Mouse (Mus musculus) gastrocnemius, adult 2 months (tissue): ENCODE data around the gene Exd1. TPM values are rescaled to one million over a fixed set of nuclear protein-coding genes. Genes with fewer than 3 reads are reported as not detected.

Source experiments
- DNase-seq: peaks from one replicate; pipeline ENCODE4 v3.0.0; 2022
- H3K27ac ChIP-seq: fragments of 200-600 bp; 2 replicates; pipeline ENCODE4 v1.8.1; 2022; ENCODE audit warnings: mild to moderate bottlenecking
- H3K4me3 ChIP-seq: fragments of 200-600 bp; 2 replicates; pipeline ENCODE4 v1.8.1; 2022; ENCODE audit warnings: mild to moderate bottlenecking, moderate library complexity
- CTCF ChIP-seq: fragments of 200-600 bp; IDR thresholded peaks from 2 replicates; pipeline ENCODE4 v1.8.1; 2022; ENCODE audit warnings: antibody characterized with exemption, mild to moderate bottlenecking, moderate library complexity
- intact Hi-C: fragments of 180-260 bp; cut with DNase I; formaldehyde crosslinking; loops from one replicate; pipeline ENCODE4 v1.15.1; 2025
- long read RNA-seq, 2 experiments: library from polyadenylated mRNA; stranded (forward); transcript quantifications; one replicate each; pipeline ENCODE4 v2.0.0; 2021
- total RNA-seq, 2 experiments: library from RNA; stranded (reverse); gene quantifications; 2 replicates each; pipeline ENCODE4 v1.2.3; 2021

Exd1 gene
- total RNA-seq = 1 to 10 TPM in 1 of 2 experiments, under 1 TPM in 1; 0.77 to 2.0 TPM
- long read RNA-seq, experiment 1, partial matches to known transcripts = 1 of 1 reads
- long read RNA-seq, experiment 1, other reads (novel, unspliced or antisense) = 0 of 1 reads
- long read RNA-seq, experiment 2, partial matches to known transcripts = 3 of 3 reads
- long read RNA-seq, experiment 2, other reads (novel, unspliced or antisense) = 0 of 3 reads

GRCm38 (mm10) chr2:119547522-119548370, at the start of gene Exd1, which contains the start of gene Chp1:
Exd1 (minus strand) TSS chr2:119547627.
Chp1 (plus strand) TSS chr2:119547697.
- DNase-seq = peak; percentile 100
- peak within 1 kb of the TSS; percentile 93 for H3K4me3 ChIP-seq
- TF ChIP-seq CTCF = no peak
- intact Hi-C loops = loop anchor here (1.0 to 5.0 kb wide), 3 partner anchors 47 to 130 kb away; partner anchors contain the start of genes Ino80 and Rtf1
- peak within 1 kb of the TSS; percentile 94 for H3K27ac ChIP-seq

- Histone ChIP-seq H3K27ac (peak overlapping the region; percentile 98; the same call in 1 of the 2 replicates), H3K4me3 (peak overlapping the region; percentile 90)
- intact Hi-C loops = no loop called here
- no peak for TF ChIP-seq CTCF
- no peak for DNase-seq
Measured at GRCm38 (mm10) chr2:119596781-119597330, 49.4 kb upstream of the Exd1 start.

- intact Hi-C loops = loop anchor here (2.0 kb wide), 1 partner anchor 49 kb away; the partner anchor contains the start of genes Chp1 and Exd1
- DNase-seq = no peak
- TF ChIP-seq CTCF = no peak
- peak overlapping the region; percentile 98 for H3K27ac ChIP-seq
- peak overlapping the region; percentile 90 for H3K4me3 ChIP-seq
Measured at GRCm38 (mm10) chr2:119595308-119595707, 47.9 kb upstream of the Exd1 start.

- 0 out of 2 replicates have a peak, but pooled peaks have one; percentile 6 for TF ChIP-seq CTCF
- H3K4me3 ChIP-seq = peak overlapping the region; percentile 90
- peak overlapping the region; percentile 98 for H3K27ac ChIP-seq
- DNase-seq = peak; percentile 97
- intact Hi-C loops = loop anchor here (2.0 to 5.0 kb wide), 2 partner anchors 48 to 117 kb away; partner anchors contain the start of genes Chp1, Exd1 and Ino80
Measured at GRCm38 (mm10) chr2:119594113-119594981, 46.9 kb upstream of the Exd1 start.

- peak overlapping the region; percentile 98 for H3K27ac ChIP-seq
- TF ChIP-seq CTCF = no peak
- peak overlapping the region; percentile 90 for H3K4me3 ChIP-seq
- intact Hi-C loops = loop anchor here (2.0 to 5.0 kb wide), 2 partner anchors 47 to 116 kb away; partner anchors contain the start of genes Chp1, Exd1 and Ino80
- DNase-seq = no peak
Measured at GRCm38 (mm10) chr2:119593765-119594112, 46.3 kb upstream of the Exd1 start.

GRCm38 (mm10) chr2:119591247-119591646, 43.8 kb upstream of the Exd1 start:
- no peak for TF ChIP-seq CTCF
- DNase-seq = no peak
- intact Hi-C loops = loop anchor here (5.0 kb wide), 1 partner anchor 114 kb away; the partner anchor contains the start of gene Ino80
- H3K27ac ChIP-seq = no peak overlapping the region
- H3K4me3 ChIP-seq = no peak overlapping the region

- peak; percentile 75 for DNase-seq
- peak; percentile 87 for TF ChIP-seq CTCF
- intact Hi-C loops = no loop called here
- Histone ChIP-seq H3K27ac (no peak overlapping the region), H3K4me3 (no peak overlapping the region)
Measured at GRCm38 (mm10) chr2:119587383-119587782, 40.0 kb upstream of the Exd1 start.

- TF ChIP-seq CTCF = no peak
- intact Hi-C loops = no loop called here
Measured at GRCm38 (mm10) chr2:119584282-119584681, 36.9 kb upstream of the Exd1 start.

GRCm38 (mm10) chr2:119583439-119583838, 36.0 kb upstream of the Exd1 start:
- no peak overlapping the region for H3K4me3 ChIP-seq
- no peak for DNase-seq
- no peak for TF ChIP-seq CTCF
- intact Hi-C loops = no loop called here
- no peak overlapping the region for H3K27ac ChIP-seq

More at GRCm38 (mm10) chr2:119584282-119584681, 36.9 kb upstream of the Exd1 start:
- no peak for DNase-seq
- H3K27ac ChIP-seq = no peak overlapping the region
- H3K4me3 ChIP-seq = no peak overlapping the region

- DNase-seq = no peak
- no peak for TF ChIP-seq CTCF
- Histone ChIP-seq H3K4me3 (no peak overlapping the region), H3K27ac (no peak overlapping the region)
- intact Hi-C loops = no loop called here
Measured at GRCm38 (mm10) chr2:119581571-119581970, 34.1 kb upstream of the Exd1 start.

- H3K27ac ChIP-seq = no peak overlapping the region
- intact Hi-C loops = no loop called here
- no peak for DNase-seq
- no peak overlapping the region for H3K4me3 ChIP-seq
- no peak for TF ChIP-seq CTCF
Measured at GRCm38 (mm10) chr2:119572471-119572870, 25.0 kb upstream of the Exd1 start.
